Mouse (Mus musculus) heart, embryonic 12.5 days (tissue): ENCODE data around the gene Lce1l. TPM values are rescaled to one million over a fixed set of nuclear protein-coding genes. Genes with fewer than 3 reads are reported as not detected.

Experiments used
- polyA plus RNA-seq: library from polyadenylated mRNA; unstranded; fragments of >200 nt; fragmentation: Nextera tagmentation; extraction: Ambion mirVana; gene quantifications from 2 replicates; pipeline ENCODE4 v1.2.1, GENCODE M21; 2016

Gene Lce1l
- polyA plus RNA-seq, 1 experiment from 2014 or later = not detected

Other genes starting within 250 kb of the Lce1l start
- gene 2210017I01Rik, start 243.8 kb downstream of the Lce1l start, polyA plus RNA-seq = not detected in 2 replicates
- not detected in 2 replicates for gene Lce6a, start 229.6 kb downstream of the Lce1l start, polyA plus RNA-seq
- not detected in 2 replicates for gene Lce1a1, start 203.0 kb downstream of the Lce1l start, polyA plus RNA-seq
- not detected in 2 replicates for gene Lce1b, start 194.4 kb downstream of the Lce1l start, polyA plus RNA-seq
- not detected in 2 replicates for gene Lce1a2, start 181.0 kb downstream of the Lce1l start, polyA plus RNA-seq
- gene Lce1c, start 172.0 kb downstream of the Lce1l start, polyA plus RNA-seq = not detected in 2 replicates
- not detected in 2 replicates for gene Lce1d, start 164.1 kb downstream of the Lce1l start, polyA plus RNA-seq
- not detected in 2 replicates for gene Lce1e, start 142.2 kb downstream of the Lce1l start, polyA plus RNA-seq
- not detected in 2 replicates for gene Lce1f, start 130.9 kb downstream of the Lce1l start, polyA plus RNA-seq
- not detected in 2 replicates for gene Gm38119, start 112.2 kb downstream of the Lce1l start, polyA plus RNA-seq
- not detected in 2 replicates for gene Lce1g, start 98.9 kb downstream of the Lce1l start, polyA plus RNA-seq
- not detected in 2 replicates for gene Lce1h, start 86.2 kb downstream of the Lce1l start, polyA plus RNA-seq
- not detected in 2 replicates for gene Lce1i, start 72.4 kb downstream of the Lce1l start, polyA plus RNA-seq
- not detected in 2 replicates for gene Lce1j, start 60.8 kb downstream of the Lce1l start, polyA plus RNA-seq
- gene Lce1k, start 43.4 kb downstream of the Lce1l start, polyA plus RNA-seq = not detected in 2 replicates
- gene Kprp, start 24.0 kb downstream of the Lce1l start, polyA plus RNA-seq = not detected in 2 replicates
- gene 2310050C09Rik, start 18.9 kb upstream of the Lce1l start, polyA plus RNA-seq = not detected in 2 replicates
- not detected in 2 replicates for gene Lce3a, start 74.9 kb upstream of the Lce1l start, polyA plus RNA-seq
- not detected in 2 replicates for gene Lce3b, start 81.7 kb upstream of the Lce1l start, polyA plus RNA-seq
- not detected in 2 replicates for gene Lce3c, start 93.2 kb upstream of the Lce1l start, polyA plus RNA-seq
- not detected in 2 replicates for gene Lce3d, start 106.1 kb upstream of the Lce1l start, polyA plus RNA-seq
- gene Lce3e, start 115.8 kb upstream of the Lce1l start, polyA plus RNA-seq = not detected in 2 replicates
- gene Lce3f, start 140.9 kb upstream of the Lce1l start, polyA plus RNA-seq = not detected in 2 replicates
- not detected in 2 replicates for gene Crct1, start 164.4 kb upstream of the Lce1l start, polyA plus RNA-seq
- not detected in 2 replicates for gene Lce1m, start 167.8 kb upstream of the Lce1l start, polyA plus RNA-seq
- not detected in 2 replicates for gene Gm4858, start 217.5 kb upstream of the Lce1l start, polyA plus RNA-seq